Mouse (Mus musculus): ENCODE measurements at regions not wholly inside any gene's neighbourhood (a gene's known extent, or its start where the extent isn't known, plus 50 kb on each side); places are given as distances from the start of the nearest gene placed in this dataset.

GRCm38 (mm10) chrX:58244544-58244943 lies 222.0 kb downstream of the Zic3 start:
- H3K27me3 ChIP-seq, result no peaks in the 10 kb centered on the region
- no peak overlapping the region for H3K4me3 ChIP-seq
- WGBS, result 69% methylated on average over 2 of the region's 2 CpGs
- H3K36me3 ChIP-seq (ENCODE audit: poor library complexity, severe bottlenecking), result no peaks in the 10 kb centered on the region
- no peak for ATAC-seq
- no peak overlapping the region for H3K27ac ChIP-seq
- H3K9ac ChIP-seq, result no peak overlapping the region
- no peaks in the 10 kb centered on the region for H3K9me3 ChIP-seq (replicated peaks)
- H3K4me1 ChIP-seq, result no peaks in the 10 kb centered on the region
- no peak overlapping the region for H3K4me2 ChIP-seq

- Histone ChIP-seq H3K9me3 (replicated peaks) (no peaks in the 10 kb centered on the region), H3K27me3 (0 out of 2 replicates have a peak, but pooled peaks cover 3% of the 10 kb centered on the region), H3K36me3 (ENCODE audit: poor library complexity, severe bottlenecking) (no peaks in the 10 kb centered on the region), H3K9ac (no peak overlapping the region), H3K27ac (no peak overlapping the region), H3K4me1 (no peaks in the 10 kb centered on the region), H3K4me3 (no peak overlapping the region), H3K4me2 (no peak overlapping the region)
- ATAC-seq, result peak; percentile 69; the same call in 1 of the 2 replicates
- WGBS, result 38% methylated on average over 8 of the region's 8 CpGs
Measured at GRCm38 (mm10) chrX:58256043-58256442, 233.5 kb downstream of the Zic3 start.

DNA sequence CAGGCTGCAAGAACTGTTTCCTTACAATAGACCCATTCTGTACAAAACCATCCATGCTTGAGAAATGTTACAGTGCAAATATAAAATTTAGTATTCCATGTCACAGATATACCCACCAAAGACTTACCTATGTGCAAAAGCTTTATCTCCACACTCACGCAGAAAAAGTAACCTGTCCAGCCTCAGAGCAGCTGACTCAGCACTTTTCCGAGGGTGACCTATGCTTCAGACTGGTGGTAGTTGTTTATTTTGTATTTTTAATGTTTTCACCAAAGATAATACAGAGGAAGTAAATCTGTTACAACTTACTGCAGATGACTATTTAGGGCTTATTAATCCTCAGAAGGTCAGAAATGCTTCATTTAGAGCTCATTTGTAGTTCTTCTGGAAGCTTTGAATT lies 260.4 kb downstream of the Zic3 start:
- Histone ChIP-seq H3K4me1 (no peaks in the 10 kb centered on the region), H3K4me3 (no peak overlapping the region), H3K27ac (no peak overlapping the region), H3K4me2 (no peak overlapping the region), H3K9ac (no peak overlapping the region), H3K9me3 (replicated peaks) (no peaks in the 10 kb centered on the region; the same call in 1 of the 2 replicates), H3K36me3 (ENCODE audit: poor library complexity, severe bottlenecking) (no peaks in the 10 kb centered on the region), H3K27me3 (no peaks in the 10 kb centered on the region)
- no peak for ATAC-seq
- 91% methylated on average over 2 of the region's 2 CpGs for WGBS

DNA sequence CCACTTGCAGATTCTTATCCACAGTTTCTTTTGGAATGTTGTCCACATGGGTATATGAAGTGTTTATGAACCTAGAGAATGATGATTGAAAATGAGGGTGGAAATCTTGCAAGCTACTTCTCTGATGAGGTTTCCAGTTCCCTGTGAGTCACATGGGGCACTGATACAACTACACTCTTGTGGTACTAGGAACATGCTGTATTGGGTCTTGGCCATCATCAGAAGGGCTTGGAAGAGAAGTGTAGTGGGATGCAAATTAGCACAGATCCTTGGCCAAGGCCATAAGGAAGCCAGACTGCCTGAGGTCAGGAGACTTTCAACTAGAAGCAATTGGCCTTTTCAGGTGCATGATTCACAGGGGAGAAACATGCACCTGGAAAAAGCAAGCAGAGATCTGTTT lies 300.3 kb downstream of the Zic3 start:
- Histone ChIP-seq H3K27me3 (no peaks in the 10 kb centered on the region), H3K4me2 (no peak overlapping the region), H3K9me3 (replicated peaks) (no peaks in the 10 kb centered on the region), H3K4me1 (no peaks in the 10 kb centered on the region), H3K4me3 (no peak overlapping the region), H3K9ac (no peak overlapping the region), H3K27ac (no peak overlapping the region), H3K36me3 (ENCODE audit: poor library complexity, severe bottlenecking) (no peaks in the 10 kb centered on the region)
- no peak for ATAC-seq

DNA sequence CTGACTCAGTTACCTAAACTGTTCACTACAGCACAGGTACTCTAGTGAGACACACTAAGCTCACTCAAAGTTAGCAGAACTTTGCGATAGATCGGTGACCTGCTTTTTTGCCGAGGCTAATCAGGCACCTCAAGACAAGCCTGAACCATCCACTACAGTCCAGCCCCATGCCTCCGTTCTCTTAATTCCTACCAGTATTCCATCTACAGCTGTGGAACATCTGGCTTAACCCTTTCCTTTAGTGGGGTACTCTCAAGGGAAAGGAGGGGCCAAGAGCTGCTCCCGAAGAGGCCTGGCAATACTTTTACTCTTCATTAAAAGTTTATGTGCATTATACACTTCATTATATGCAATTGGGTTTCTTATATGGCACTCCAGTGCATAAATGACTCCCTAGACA lies 329.1 kb downstream of the Zic3 start:
- no peaks in the 10 kb centered on the region for H3K9me3 ChIP-seq (replicated peaks)
- no peak overlapping the region for H3K4me3 ChIP-seq
- 91% methylated on average over 5 of the region's 5 CpGs for WGBS
- no peak overlapping the region for H3K9ac ChIP-seq
- no peaks in the 10 kb centered on the region for H3K36me3 ChIP-seq (ENCODE audit: poor library complexity, severe bottlenecking)
- no peak overlapping the region for H3K27ac ChIP-seq
- H3K4me1 ChIP-seq, result no peaks in the 10 kb centered on the region
- H3K27me3 ChIP-seq, result no peaks in the 10 kb centered on the region
- no peak overlapping the region for H3K4me2 ChIP-seq
- no peak for ATAC-seq

- Histone ChIP-seq H3K9me3 (replicated peaks) (no peaks in the 10 kb centered on the region), H3K27ac (no peak overlapping the region), H3K27me3 (no peaks in the 10 kb centered on the region), H3K4me1 (no peaks in the 10 kb centered on the region), H3K9ac (no peak overlapping the region), H3K4me3 (no peak overlapping the region), H3K4me2 (no peak overlapping the region), H3K36me3 (ENCODE audit: poor library complexity, severe bottlenecking) (no peaks in the 10 kb centered on the region)
- 56% methylated on average over 3 of the region's 3 CpGs for WGBS
- ATAC-seq, result no peak
Measured at GRCm38 (mm10) chrX:58377926-58378325, 355.4 kb downstream of the Zic3 start.

All from forebrain, embryonic 13.5 days (tissue).